Mouse (Mus musculus) telencephalon, adult 2 months (tissue): ENCODE data around the gene Snrpg.
"Not testable (repeated sequence)": the region's sequence is repeated elsewhere in the genome, so short reads cannot be mapped to it uniquely, and the experiment has no call there.

Source experiments
- DNase-seq: peaks from one replicate; pipeline ENCODE4 v3.0.0-alpha.2; 2011; ENCODE audit warnings: low read depth, low spot score

Gene Snrpg

GRCm38 (mm10) chr6:86366853-86367249, 4.3 kb upstream of the Snrpg start:
- DNase-seq: no peak

- peak; percentile 48 for DNase-seq
Measured at GRCm38 (mm10) chr6:86368479-86368878, 2.6 kb upstream of the Snrpg start.

- no peak for DNase-seq
Measured at GRCm38 (mm10) chr6:86370093-86370713, 901 bp upstream of the Snrpg start.

- peak; percentile 97 for DNase-seq
Measured at GRCm38 (mm10) chr6:86371340-86371911, 322 bp downstream of the Snrpg start.

GRCm38 (mm10) chr6:86371950-86372516, 929 bp downstream of the Snrpg start:
- DNase-seq: no peak

GRCm38 (mm10) chr6:86373556-86373955, 2.5 kb downstream of the Snrpg start:
- no peak for DNase-seq

- DNase-seq: no peak
Measured at GRCm38 (mm10) chr6:86378341-86378740, 7.2 kb downstream of the Snrpg start.

- not testable (repeated sequence) for DNase-seq
Measured at GRCm38 (mm10) chr6:86380112-86380511, 9.0 kb downstream of the Snrpg start.

- DNase-seq: no peak
Measured at GRCm38 (mm10) chr6:86382551-86382950, 11.4 kb downstream of the Snrpg start.

GRCm38 (mm10) chr6:86383370-86383769, 12.3 kb downstream of the Snrpg start:
- DNase-seq: no peak

- no peak for DNase-seq
Measured at GRCm38 (mm10) chr6:86384692-86385091, 13.6 kb downstream of the Snrpg start.

GRCm38 (mm10) chr6:86385362-86386104, 14.4 kb downstream of the Snrpg start:
- DNase-seq: no peak

- DNase-seq: no peak
Measured at GRCm38 (mm10) chr6:86387313-86387712, 16.2 kb downstream of the Snrpg start.

GRCm38 (mm10) chr6:86388461-86388860, 17.4 kb downstream of the Snrpg start:
- DNase-seq: no peak

GRCm38 (mm10) chr6:86391326-86391725, 20.2 kb downstream of the Snrpg start:
- DNase-seq: no peak

- DNase-seq: no peak
Measured at GRCm38 (mm10) chr6:86393187-86393586, 22.1 kb downstream of the Snrpg start.

GRCm38 (mm10) chr6:86394078-86394720, 23.1 kb downstream of the Snrpg start:
- no peak for DNase-seq

- DNase-seq: no peak
Measured at GRCm38 (mm10) chr6:86395021-86395420, 23.9 kb downstream of the Snrpg start.

- no peak for DNase-seq
Measured at GRCm38 (mm10) chr6:86395969-86396368, 24.9 kb downstream of the Snrpg start.

GRCm38 (mm10) chr6:86396581-86397256, 25.6 kb downstream of the Snrpg start, which contains the start of gene Pcyox1:
Pcyox1 (minus strand) TSS chr6:86397154.
- peak; percentile 75 for DNase-seq

GRCm38 (mm10) chr6:86397257-86397980, 26.3 kb downstream of the Snrpg start:
- no peak for DNase-seq
